10 mouse cellular contexts compared by ENCODE assay signal in the genomic region with DNA sequence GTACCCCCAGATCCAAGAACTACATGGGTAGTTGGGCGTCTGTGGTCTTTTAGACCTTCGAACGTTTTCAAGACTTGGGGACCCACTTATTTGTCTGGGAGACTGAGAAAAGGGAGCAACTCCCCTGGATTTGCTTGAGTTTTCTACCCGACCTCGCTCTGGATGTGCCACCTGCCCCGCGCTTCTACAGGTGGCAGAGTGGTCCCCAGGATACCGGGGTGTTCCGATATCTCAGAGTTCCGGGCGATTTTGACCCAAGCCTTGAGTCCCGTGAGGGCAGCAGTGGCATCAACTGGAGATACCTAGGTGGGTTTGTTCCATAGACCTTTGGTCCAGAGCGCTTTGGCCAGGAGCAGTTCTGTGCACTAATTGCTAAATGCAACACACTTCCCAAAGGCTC. TPM values are rescaled to one million over a fixed set of nuclear protein-coding genes. Genes with fewer than 3 reads are reported as not detected.
DNase-seq lines count a peak whose midpoint lies in the region; ATAC-seq lines count a peak whose summit lies in the region.
"Had no signal": no experiment of that assay in that cellular context is flagged by ENCODE, and none has a peak within 500 bp of the region (broad histone marks: within the 10 kb centered on the region; RNA-seq: fewer than 3 reads in every experiment).

No protein-coding gene starts in this region.

- 14% methylated on average over 13 of the region's 13 CpGs for WGBS in kidney, embryonic 14.5 days
- 18% methylated on average over 13 of the region's 13 CpGs for whole genome bisulfite sequencing in embryonic facial prominence, embryonic 12.5 days
- 11% methylated on average over 13 of the region's 13 CpGs for WGBS in intestine, embryonic 15.5 days
- WGBS in midbrain, embryonic 15.5 days: 14% methylated on average over 13 of the region's 13 CpGs

- no peak overlapping the region for H3K27ac ChIP-seq in kidney, embryonic 14.5 days (ENCODE audit: low read depth, low read length)
- H3K27ac ChIP-seq in embryonic facial prominence, embryonic 12.5 days: no peak overlapping the region
- H3K27ac ChIP-seq in intestine, embryonic 15.5 days: no peak overlapping the region
- no peak overlapping the region for H3K27ac ChIP-seq in midbrain, embryonic 15.5 days

- no peak for DNase-seq in kidney, postnatal 14 days
- DNase-seq in layer of hippocampus, postnatal 14 days (ENCODE audit: low spot score in 2 of 2): no peak
- no peak for DNase-seq in cerebellum, postnatal 14 days

- H3K4me2 ChIP-seq in kidney, embryonic 14.5 days (replicated peaks; ENCODE audit: low read depth, low read length): peak overlapping the region; percentile 81
- H3K4me2 ChIP-seq in embryonic facial prominence, embryonic 12.5 days (replicated peaks): peak overlapping the region; percentile 95
- H3K4me2 ChIP-seq in intestine, embryonic 15.5 days (replicated peaks): peak overlapping the region; percentile 78
- peak overlapping the region; percentile 98 for H3K4me2 ChIP-seq in midbrain, embryonic 15.5 days

- H3K36me3 ChIP-seq in kidney, embryonic 14.5 days (ENCODE audit: control insufficient read depth, insufficient read depth, low read length): 0 out of 2 replicates have a peak, but pooled peaks cover 2% of the 10 kb centered on the region
- H3K36me3 ChIP-seq in embryonic facial prominence, embryonic 12.5 days: peaks cover 13% of the 10 kb centered on the region; the same call in 1 of the 2 replicates
- H3K36me3 ChIP-seq in intestine, embryonic 15.5 days: no peaks in the 10 kb centered on the region
- no peaks in the 10 kb centered on the region for H3K36me3 ChIP-seq in midbrain, embryonic 15.5 days (replicated peaks)

- H3K4me1 ChIP-seq in kidney, embryonic 14.5 days (ENCODE audit: control insufficient read depth, insufficient read depth, low read length): no peaks in the 10 kb centered on the region
- peaks cover 4% of the 10 kb centered on the region; the same call in 1 of the 2 replicates for H3K4me1 ChIP-seq in embryonic facial prominence, embryonic 12.5 days
- 0 out of 2 replicates have a peak, but pooled peaks cover 6% of the 10 kb centered on the region for H3K4me1 ChIP-seq in intestine, embryonic 15.5 days (replicated peaks)
- H3K4me1 ChIP-seq in midbrain, embryonic 15.5 days: peaks cover 10% of the 10 kb centered on the region

- no peak for ATAC-seq in kidney, embryonic 14.5 days (ENCODE audit: low FRiP score, low TSS enrichment)
- no peak for ATAC-seq in embryonic facial prominence, embryonic 12.5 days (ENCODE audit: insufficient number of reproducible peaks, insufficient read depth, low FRiP score, low TSS enrichment)
- no peak; the same call in 1 of the 2 replicates for ATAC-seq in intestine, embryonic 15.5 days
- no peak for ATAC-seq in midbrain, embryonic 15.5 days (replicated peaks)
- no peak for ATAC-seq in CD4-positive, CD25-positive, alpha-beta regulatory T cell, adult 4 months

- no peaks in the 10 kb centered on the region for H3K27me3 ChIP-seq in kidney, embryonic 14.5 days (ENCODE audit: control insufficient read depth, insufficient read depth, low read length)
- H3K27me3 ChIP-seq in embryonic facial prominence, embryonic 12.5 days: no peaks in the 10 kb centered on the region
- H3K27me3 ChIP-seq in intestine, embryonic 15.5 days (replicated peaks): no peaks in the 10 kb centered on the region
- H3K27me3 ChIP-seq in midbrain, embryonic 15.5 days (replicated peaks): no peaks in the 10 kb centered on the region; the same call in 1 of the 2 replicates
- H3K27me3 ChIP-seq: Patski had no signal

- peak overlapping the region; percentile 51 for H3K4me3 ChIP-seq in kidney, embryonic 14.5 days (ENCODE audit: low read length)
- H3K4me3 ChIP-seq in embryonic facial prominence, embryonic 12.5 days: peak overlapping the region; percentile 54
- peak overlapping the region; percentile 52 for H3K4me3 ChIP-seq in intestine, embryonic 15.5 days (replicated peaks)
- H3K4me3 ChIP-seq in midbrain, embryonic 15.5 days: peak overlapping the region; percentile 69

- H3K9me3 ChIP-seq in kidney, embryonic 14.5 days (ENCODE audit: control insufficient read depth, low read length): no peaks in the 10 kb centered on the region
- H3K9me3 ChIP-seq in embryonic facial prominence, embryonic 12.5 days: no peaks in the 10 kb centered on the region
- no peaks in the 10 kb centered on the region for H3K9me3 ChIP-seq in intestine, embryonic 15.5 days
- no peaks in the 10 kb centered on the region for H3K9me3 ChIP-seq in midbrain, embryonic 15.5 days

- peak overlapping the region; percentile 50; the same call in 1 of the 2 replicates for H3K9ac ChIP-seq in kidney, embryonic 14.5 days (ENCODE audit: low read depth, low read length)
- peak overlapping the region; percentile 53 for H3K9ac ChIP-seq in embryonic facial prominence, embryonic 12.5 days
- peak overlapping the region; percentile 26 for H3K9ac ChIP-seq in intestine, embryonic 15.5 days
- H3K9ac ChIP-seq in midbrain, embryonic 15.5 days: peak overlapping the region; percentile 60; the same call in 1 of the 2 replicates

RNA-seq across cellular contexts. Expression of a gene that starts 0.4 kb away (rescaled TPM):
- polyA plus RNA-seq in kidney, embryonic 14.5 days (2014; fragmentation: Nextera tagmentation; extraction: Ambion mirVana): 4.4 and 5.9 TPM in 2 replicates
- polyA plus RNA-seq in embryonic facial prominence, embryonic 12.5 days (2016; fragmentation: Nextera tagmentation; extraction: Ambion mirVana): 15.1 and 15.9 TPM in 2 replicates
- 11.5 and 12.8 TPM in 2 replicates for polyA plus RNA-seq in intestine, embryonic 15.5 days (2015; fragmentation: Nextera tagmentation; extraction: Ambion mirVana)
- polyA plus RNA-seq in midbrain, embryonic 15.5 days (2015; fragmentation: Nextera tagmentation; extraction: Ambion mirVana): 1.5 and 1.7 TPM in 2 replicates
- polyA plus RNA-seq in CD4-positive, CD25-positive, alpha-beta regulatory T cell, adult 4 months (2017; shearing (Covaris generic)): 1 to 10 TPM; 1.0 to 1.5 TPM
- total RNA-seq in layer of hippocampus, postnatal 14 days (2021): 1 to 10 TPM; 4.3 to 5.9 TPM

RNA-seq across cellular contexts. Expression of a gene that starts 28.2 kb away (rescaled TPM):
- 17.5 and 24.8 TPM in 2 replicates for polyA plus RNA-seq in kidney, embryonic 14.5 days (2014; fragmentation: Nextera tagmentation; extraction: Ambion mirVana)
- polyA plus RNA-seq in embryonic facial prominence, embryonic 12.5 days (2016; fragmentation: Nextera tagmentation; extraction: Ambion mirVana): 31.7 and 36.3 TPM in 2 replicates
- 13.1 and 15.2 TPM in 2 replicates for polyA plus RNA-seq in intestine, embryonic 15.5 days (2015; fragmentation: Nextera tagmentation; extraction: Ambion mirVana)
- polyA plus RNA-seq in midbrain, embryonic 15.5 days (2015; fragmentation: Nextera tagmentation; extraction: Ambion mirVana): 3.1 and 4.6 TPM in 2 replicates
- polyA plus RNA-seq in CD4-positive, CD25-positive, alpha-beta regulatory T cell, adult 4 months (2017; shearing (Covaris generic)): under 1 TPM in 1 of 2 experiments, not detected in 1; 0.26 TPM
- 10 to 100 TPM in 1 of 2 experiments, 1 to 10 TPM in 1; 9.2 to 10.3 TPM for total RNA-seq in layer of hippocampus, postnatal 14 days (2021)
- polyA plus RNA-seq: Patski had no signal

RNA-seq across cellular contexts. Expression of a gene that starts 29.5 kb away (rescaled TPM):
- not detected in 2 replicates for polyA plus RNA-seq in kidney, embryonic 14.5 days (2014; fragmentation: Nextera tagmentation; extraction: Ambion mirVana)
- 0.19 and 0.23 TPM in 2 replicates for polyA plus RNA-seq in embryonic facial prominence, embryonic 12.5 days (2016; fragmentation: Nextera tagmentation; extraction: Ambion mirVana)
- not detected in 2 replicates for polyA plus RNA-seq in intestine, embryonic 15.5 days (2015; fragmentation: Nextera tagmentation; extraction: Ambion mirVana)
- not detected in 2 replicates for polyA plus RNA-seq in midbrain, embryonic 15.5 days (2015; fragmentation: Nextera tagmentation; extraction: Ambion mirVana)
- polyA plus RNA-seq in CD4-positive, CD25-positive, alpha-beta regulatory T cell, adult 4 months (2017; shearing (Covaris generic)): not detected
- total RNA-seq in layer of hippocampus, postnatal 14 days (2021): not detected
- total RNA-seq: gastrocnemius, adult 18-20 months had no signal
- polyA plus RNA-seq: Patski had no signal
